ENCODE assay signal across 1 mouse cellular context in the genomic region with DNA sequence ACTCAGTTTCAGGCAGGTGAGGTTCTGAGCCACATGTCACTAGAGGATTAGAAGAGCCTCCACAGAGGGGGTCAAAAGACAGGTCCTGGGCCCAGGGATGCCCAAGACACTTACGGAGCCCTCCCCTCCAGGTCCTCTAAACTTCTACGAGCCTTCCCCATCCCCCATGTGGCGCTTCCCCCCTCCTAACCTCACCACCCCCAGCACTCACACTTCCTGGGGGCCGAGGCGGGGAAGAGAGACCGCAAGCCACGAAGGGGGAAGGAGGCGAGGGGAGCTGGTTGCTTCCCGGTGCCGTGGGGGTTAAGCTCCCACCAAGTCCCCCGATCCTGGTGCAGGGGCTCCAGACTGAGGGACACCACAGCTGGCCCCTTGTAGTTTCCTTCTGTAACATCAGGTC.
TF ChIP-seq lines count a peak whose summit lies in the region.

No protein-coding gene starts in this region.

TF ChIP-seq in CH12.LX, 34 proteins besides CTCF, POLR2A, EP300 and RAD21:
- TF ChIP-seq MEF2A (IDR thresholded peaks at IDR 0.05; ENCODE audit: borderline replicate concordance, low read depth, low read length) (no peak), ZNF384 (IDR thresholded peaks at IDR 0.05; ENCODE audit: low read depth, low read length) (no peak), ELF1 (IDR thresholded peaks at IDR 0.05; ENCODE audit: low read depth, low read length) (peak; percentile 35; the same call in 1 of the 2 replicates), PAX5 (IDR thresholded peaks at IDR 0.05; ENCODE audit: low read length) (no peak), CHD2 (IDR thresholded peaks at IDR 0.05; ENCODE audit: low read length) (peak; percentile 82), USF1 (IDR thresholded peaks at IDR 0.05; ENCODE audit: low read depth, low read length) (no peak), IRF4 (IDR thresholded peaks at IDR 0.05; ENCODE audit: low read depth, low read length) (peak; percentile 40; the same call in 1 of the 2 replicates), ETS1 (conservative IDR thresholded peaks at IDR 0.05; ENCODE audit: low read depth, low read length) (0 out of 2 replicates have a peak, but pooled peaks have one; percentile 2), TCF12 (IDR thresholded peaks at IDR 0.05; ENCODE audit: low read depth, low read length) (peak; percentile 43), MYC (IDR thresholded peaks at IDR 0.05; ENCODE audit: low read depth, low read length) (0 out of 2 replicates have a peak, but pooled peaks have one; percentile 22), USF2 (conservative IDR thresholded peaks at IDR 0.05; ENCODE audit: low read depth, low read length) (no peak), NRF1 (IDR thresholded peaks at IDR 0.05; ENCODE audit: low read depth, low read length) (no peak), MAZ (IDR thresholded peaks at IDR 0.05; ENCODE audit: low read depth, low read length) (peak; percentile 70; the same call in 1 of the 2 replicates)
